Mouse (Mus musculus): ENCODE data around the gene Gm21731. TPM values are rescaled to one million over a fixed set of nuclear protein-coding genes. Genes with fewer than 3 reads are reported as not detected.
"Not testable (repeated sequence)": the region's sequence is repeated elsewhere in the genome, so short reads cannot be mapped to it uniquely, and the experiment has no call there.

Gene Gm21731
- total RNA-seq (2021): not detected
- long read RNA-seq, experiment 1: 0 reads
- long read RNA-seq, experiment 2: 0 reads

DNA sequence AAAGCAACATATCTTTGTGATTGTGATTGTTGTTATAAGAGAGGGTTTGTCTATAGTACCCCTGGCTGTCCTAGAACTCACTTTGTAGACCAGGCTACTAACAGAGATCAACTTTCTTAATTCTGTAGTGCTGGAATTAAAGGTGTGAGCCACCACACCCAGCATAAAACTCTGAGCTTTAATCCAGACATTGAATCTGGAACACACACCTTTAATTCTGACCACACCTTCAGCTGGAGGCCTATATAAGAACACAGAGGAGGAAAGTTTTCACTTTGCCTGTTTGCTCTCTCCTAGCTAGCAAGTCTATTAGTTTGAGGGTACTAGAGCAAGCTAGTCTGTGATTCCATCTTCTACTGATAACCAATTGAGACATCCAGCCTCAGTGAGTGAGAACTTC, at the start of gene Gm21731:
TSS of gene Gm21731 (plus strand) at position 301 of the 400 bp plus-strand sequence.
- DNase-seq: not testable (repeated sequence)

DNA sequence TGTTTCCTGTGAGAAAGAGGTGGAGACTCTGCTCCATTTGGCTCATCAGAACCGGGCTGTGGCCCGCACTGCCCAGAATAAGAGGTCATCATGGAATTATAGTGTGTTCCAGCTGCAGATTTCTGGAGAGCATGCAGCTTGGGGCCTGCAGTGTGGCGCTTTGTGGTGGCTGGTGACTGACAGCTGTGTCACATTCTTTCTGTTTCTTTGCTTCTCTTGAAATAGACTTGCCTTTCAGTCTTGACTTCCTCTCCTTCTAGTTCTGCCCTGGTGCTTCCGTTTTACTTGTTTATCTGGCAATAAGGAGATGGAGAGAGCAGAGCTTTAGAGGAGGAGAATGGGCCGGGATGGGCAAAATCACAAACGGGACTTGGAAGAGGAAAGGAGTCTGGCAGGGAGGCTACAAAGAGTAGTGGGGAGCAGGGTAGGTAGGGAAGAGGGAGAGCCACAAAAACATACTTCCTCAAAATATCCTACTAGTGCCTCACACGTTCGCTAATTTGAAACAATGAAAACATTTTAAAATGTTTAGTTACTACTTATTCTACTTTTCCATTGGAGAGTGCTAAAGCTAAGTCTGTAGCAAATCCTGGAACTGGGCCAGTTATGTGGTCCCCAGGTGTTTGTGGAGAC, 42.6 kb upstream of the Gm21731 start:
- DNase-seq: not testable (repeated sequence)

DNA sequence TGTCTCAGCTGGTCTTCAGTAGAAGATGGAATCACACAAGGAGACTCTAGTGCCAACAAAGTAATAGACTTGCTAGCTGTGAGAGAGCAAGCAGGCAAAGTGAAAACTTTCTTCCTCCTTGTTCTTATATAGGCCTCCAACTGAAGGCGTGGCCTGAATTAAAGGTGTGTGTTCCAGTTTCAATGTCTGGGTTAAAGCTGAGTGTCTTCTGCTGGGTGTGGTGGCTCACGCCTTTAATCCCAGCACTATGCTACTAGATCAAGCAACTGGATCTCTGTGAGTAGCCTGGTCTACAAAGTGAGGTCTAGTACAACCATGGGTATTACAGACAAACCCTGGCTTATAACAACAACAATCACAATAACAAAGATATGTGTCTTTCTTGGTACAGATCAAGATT, 23.1 kb upstream of the Gm21731 start, which contains the start of gene Gm21762:
TSS of gene Gm21762 (minus strand) at position 101 of the 400 bp plus-strand sequence.
- not testable (repeated sequence) for DNase-seq

DNA sequence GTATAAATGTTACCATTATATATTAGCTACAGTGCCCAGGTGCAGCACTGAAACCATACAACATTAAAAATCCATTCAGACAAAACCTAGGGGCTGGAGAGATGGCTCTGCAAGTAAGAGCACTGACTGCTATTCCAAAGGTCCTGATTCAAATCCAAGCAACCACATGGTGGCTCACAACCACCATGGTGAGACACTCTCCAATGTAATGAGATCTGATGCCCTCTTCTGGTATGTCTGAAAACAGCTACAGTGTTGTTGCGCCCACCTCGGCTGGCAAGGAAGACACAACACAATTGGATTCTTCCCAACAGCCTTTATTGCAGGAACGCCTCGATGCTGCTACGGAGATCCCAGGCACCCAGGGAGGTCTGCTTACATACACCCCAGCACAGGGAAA, 18.0 kb upstream of the Gm21731 start:
- DNase-seq: not testable (repeated sequence)

DNA sequence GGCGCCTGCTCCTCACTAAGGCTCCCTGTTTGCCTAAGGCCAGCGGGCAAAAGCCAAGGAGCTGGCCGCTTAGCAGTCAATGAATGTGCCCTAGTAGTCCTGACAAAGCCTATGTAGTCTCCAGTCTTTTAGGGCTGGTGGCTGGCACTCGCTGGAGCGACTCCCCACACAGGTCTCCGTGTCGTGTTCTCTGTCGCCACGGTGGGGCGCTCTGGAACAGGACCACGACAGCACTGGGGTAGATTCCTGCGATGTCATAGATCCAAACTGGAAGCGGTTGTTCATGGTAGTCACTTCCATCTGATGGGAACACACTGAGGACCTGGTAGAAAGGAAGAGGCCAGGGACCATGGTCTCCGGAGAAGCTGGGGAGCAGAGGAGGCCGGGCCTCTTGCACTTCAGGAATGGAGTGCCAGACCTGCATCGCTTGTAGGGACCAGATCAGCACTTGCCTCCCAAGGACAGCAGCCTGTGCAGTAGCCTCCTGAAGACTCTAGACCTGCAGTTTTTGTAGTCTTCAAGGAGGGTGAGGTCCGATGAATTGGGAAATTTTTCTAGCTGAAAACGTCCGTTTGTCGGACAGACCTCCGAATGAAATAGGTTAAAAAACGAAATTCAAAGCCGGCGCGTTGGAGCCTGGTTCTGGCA, 15.8 kb upstream of the Gm21731 start:
- DNase-seq: not testable (repeated sequence)

DNA sequence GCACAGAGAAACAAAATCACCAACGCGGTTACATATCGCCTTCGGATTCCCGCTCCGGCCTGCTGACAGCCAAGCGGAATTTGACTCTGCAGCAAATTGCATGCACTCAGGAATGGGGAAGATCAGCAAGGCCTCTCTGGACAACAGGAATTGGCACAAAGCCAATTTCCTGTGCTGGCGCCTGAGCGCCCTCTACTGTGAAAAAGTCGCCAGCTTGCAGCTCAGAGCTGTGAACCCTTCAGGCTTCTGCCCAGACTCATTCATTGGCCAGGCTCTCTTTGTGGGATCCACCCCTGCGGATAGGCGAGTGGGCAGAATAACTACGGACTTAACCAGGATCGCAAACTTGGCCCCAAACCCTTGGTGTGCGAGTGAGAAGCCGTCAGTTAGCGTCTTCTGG, 7.1 kb upstream of the Gm21731 start:
- DNase-seq: not testable (repeated sequence)

DNA sequence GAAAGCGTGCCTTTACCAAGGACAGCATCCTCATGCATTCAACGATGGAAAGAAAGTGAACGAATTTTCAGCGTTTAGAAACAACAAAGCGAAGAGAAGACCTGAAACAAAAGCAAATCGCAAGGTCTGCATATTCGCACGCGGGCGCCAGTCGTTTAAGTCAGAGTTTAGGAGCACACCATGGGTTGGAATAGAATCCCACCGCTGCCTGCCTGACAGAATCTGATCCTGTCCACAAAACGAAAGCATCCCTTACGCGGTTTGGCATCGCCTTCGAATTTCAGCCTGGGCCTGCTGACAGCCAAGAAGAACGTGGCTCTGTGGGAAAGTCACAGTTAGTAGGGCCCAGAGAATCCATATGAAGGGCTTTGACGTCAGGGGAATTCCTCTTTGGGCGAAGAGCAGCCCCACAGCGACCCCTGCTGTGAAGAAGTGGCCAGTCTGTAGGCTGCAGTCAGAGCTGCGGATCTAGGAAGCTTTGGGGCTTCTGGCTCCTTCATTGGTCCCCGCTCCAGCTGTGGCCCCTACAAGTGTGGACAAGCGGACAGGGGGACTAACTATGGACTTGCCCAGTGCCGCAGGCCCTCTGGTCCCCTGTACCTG, 6.4 kb upstream of the Gm21731 start:
- DNase-seq: not testable (repeated sequence)

DNA sequence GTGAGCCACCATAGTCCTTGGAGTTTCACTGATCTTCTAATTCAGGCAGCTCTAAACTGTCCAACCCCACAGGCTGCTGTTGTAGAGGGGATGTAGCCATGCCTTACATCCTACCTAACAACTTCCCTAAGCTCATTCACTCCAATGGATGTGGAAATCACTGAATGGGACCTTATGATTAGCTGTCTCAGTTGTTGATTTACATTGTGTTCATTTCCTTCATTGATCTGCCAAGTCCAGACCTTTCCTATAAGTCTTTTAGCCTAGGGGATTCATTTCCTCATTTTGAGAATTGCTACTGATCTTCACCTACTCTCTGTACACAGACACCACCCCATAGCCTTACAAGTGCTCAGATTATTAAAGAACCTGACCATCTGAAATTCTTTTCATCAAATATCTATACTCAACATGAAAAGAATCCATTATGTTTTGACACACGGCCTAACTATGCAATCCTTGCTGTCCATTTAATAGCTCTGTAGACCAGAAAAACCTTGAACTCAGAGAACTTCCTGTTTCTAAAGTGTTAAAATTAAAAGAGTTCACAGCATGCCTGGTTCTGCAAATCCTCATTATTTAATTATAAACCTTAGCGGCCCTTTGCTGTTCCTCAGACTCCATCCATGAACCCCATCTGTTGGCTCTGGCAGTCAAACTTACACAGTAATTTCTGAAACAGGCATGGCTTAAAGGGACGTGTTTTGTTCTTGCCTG, 12.5 kb downstream of the Gm21731 start:
- not testable (repeated sequence) for DNase-seq

DNA sequence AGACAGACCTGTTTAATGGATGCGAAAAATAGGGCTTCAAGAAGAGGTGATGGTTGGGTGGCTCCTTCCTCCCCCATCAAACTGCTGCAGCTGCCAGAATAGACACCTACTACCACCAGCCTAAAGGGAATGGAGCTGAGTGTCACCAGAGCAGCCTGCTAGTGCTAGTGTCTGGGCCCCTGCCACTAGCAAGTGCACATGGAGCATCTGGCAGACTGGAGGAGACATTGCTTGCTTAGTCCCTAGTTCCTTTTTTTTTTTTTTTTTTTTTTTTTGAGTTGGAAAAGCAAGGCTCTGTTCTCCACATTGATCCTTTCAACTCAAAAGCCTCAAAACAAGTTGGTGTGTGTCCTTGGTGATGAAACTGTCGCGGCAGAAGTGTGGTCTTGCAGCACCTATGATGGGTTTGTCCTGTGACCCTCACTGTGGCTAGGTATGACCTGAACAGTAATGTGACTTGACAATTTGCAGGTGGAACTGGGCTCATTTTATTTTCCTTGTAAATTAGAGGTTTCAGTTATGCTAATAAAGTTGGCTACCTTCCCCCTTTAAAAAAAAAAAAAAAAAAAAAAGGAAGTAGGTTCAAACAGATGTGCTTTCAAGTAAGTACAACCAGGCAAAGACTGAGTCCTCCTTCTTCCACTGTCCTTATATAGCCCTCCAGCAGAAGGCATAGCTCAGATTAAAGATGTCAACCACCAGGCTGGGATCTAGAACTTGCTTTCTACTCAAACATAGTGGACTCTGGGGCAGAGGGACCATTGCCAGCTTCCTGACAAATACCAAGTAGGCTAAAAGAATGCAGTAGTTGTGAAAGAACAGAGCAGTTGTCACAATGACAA, 20.1 kb downstream of the Gm21731 start:
- DNase-seq: not testable (repeated sequence)

DNA sequence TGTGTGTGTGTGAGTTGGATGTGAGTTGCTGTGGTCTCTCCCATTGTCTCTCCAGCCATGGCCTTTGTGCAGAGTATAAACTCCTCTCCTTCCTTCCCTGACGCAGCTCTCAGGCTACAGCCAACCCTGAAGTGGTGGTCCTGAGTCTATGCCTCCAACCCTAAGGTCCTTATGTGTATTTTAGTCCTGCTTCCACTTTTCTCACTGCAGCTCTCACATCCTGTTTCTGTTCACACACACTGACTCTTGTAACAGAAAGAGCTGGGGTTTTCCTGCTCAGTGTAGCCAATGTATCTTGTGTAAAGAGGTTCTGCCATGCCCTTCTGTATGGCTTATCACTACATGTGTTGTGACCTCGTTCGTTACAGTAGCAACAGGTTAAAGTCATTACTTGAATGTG, 20.8 kb downstream of the Gm21731 start:
- DNase-seq: not testable (repeated sequence)

DNA sequence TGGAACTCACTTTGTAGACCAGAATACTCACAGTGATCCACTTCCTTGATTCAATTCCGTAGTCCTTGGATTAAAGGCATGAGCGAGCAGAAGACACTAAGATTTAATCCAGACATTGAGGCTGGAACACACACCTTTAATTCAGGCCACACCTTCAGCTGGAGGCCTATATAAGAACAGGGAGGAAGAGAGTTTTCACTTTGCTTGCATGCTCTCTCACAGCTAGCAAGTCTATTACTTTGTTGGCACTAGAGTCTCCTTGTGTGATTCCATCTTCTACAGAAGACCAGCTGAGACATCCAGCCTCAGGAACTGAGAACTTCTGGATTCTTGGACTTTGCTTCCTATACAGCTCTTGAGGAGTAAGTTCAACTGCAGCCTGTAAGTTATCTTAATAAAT, 24.0 kb downstream of the Gm21731 start, which contains the start of gene AF067061:
TSS of gene AF067061 (plus strand) at position 245 of the 400 bp plus-strand sequence.
- DNase-seq: not testable (repeated sequence)

DNA sequence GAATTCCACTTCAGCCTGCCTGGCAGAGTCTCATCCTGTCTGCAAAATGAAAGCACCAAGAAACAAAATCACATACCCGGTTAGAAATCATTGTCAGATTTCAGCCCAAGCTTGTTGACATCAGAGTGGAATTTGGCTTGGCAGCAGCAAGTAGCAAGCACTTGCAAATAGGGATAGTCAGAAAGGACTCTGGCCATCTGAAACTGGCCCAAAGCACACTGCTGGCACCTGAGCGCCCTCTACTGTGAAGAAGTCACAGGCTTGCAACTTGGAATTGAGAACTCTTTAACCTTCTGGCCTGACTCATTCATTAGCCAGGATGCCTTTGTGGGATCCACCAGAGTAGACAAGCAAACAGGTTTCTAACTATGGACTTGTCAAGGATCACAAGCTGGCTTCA, 38.9 kb downstream of the Gm21731 start:
- DNase-seq: not testable (repeated sequence)

DNA sequence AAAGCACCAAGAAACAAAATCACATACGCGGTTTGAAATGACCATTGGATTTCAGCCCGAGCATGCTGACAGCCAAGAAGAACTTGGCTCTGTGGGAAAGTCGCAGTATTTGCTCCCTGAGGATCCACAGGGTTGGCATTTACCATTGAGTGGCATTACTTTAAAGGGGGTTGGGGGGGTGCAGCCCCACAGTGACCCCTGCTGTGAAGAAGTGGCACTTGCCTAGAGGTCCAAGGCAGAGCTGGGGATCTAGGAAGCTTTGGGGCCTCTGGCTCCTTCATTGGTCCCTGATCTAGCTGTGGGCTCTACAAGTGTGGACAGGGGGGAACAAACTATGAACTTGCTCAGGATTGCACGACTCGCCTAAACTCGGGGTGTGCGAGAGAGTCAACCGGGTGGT, 39.9 kb downstream of the Gm21731 start:
- DNase-seq: no peak

Other genes starting within 250 kb of the Gm21731 start
- not detected for gene Gm36079, start 212.1 kb upstream of the Gm21731 start, total RNA-seq (2021)
- gene Gm21188, start 186.9 kb upstream of the Gm21731 start, total RNA-seq (2021): under 1 TPM; 0.26 to 0.53 TPM
- gene Gm20767, start 98.9 kb upstream of the Gm21731 start, total RNA-seq (2021): not detected
- gene Gm21818, start 66.7 kb upstream of the Gm21731 start, total RNA-seq (2021): not detected
- gene Gm21762, start 23.2 kb upstream of the Gm21731 start, total RNA-seq (2021): not detected
- gene AF067061, start 24.0 kb downstream of the Gm21731 start, total RNA-seq (2021): not detected
- gene BC147527, start 61.3 kb downstream of the Gm21731 start, total RNA-seq (2021): not detected
- gene Tcstv3, start 77.8 kb downstream of the Gm21731 start, total RNA-seq (2021): not detected